Mouse (Mus musculus) kidney, embryonic 14.5 days (tissue): ENCODE measurements around the gene Chac2. TPM values are rescaled to one million over a fixed set of nuclear protein-coding genes. Genes with fewer than 3 reads are reported as not detected.
"Not testable (repeated sequence)": the region's sequence is repeated elsewhere in the genome, so short reads cannot be mapped to it uniquely, and the experiment has no call there.

Source experiments
- ATAC-seq: fragments of 200-750 bp; cut with Nextera tagmentation; 2 replicates; pipeline ENCODE4 v1.8.0; 2017; ENCODE audit warnings: moderate number of reproducible peaks, mild to moderate bottlenecking, moderate TSS enrichment, moderate library complexity; ENCODE audit not compliant: low FRiP score, low TSS enrichment
- H3K27ac ChIP-seq: fragments of 300-500 bp; sonication (generic); 2 replicates; pipeline ENCODE4 v1.5.1; 2014; ENCODE audit warnings: low read depth, mild to moderate bottlenecking, low read length, moderate library complexity, mixed read lengths
- H3K27me3 ChIP-seq: fragments of 300-500 bp; sonication (generic); 2 replicates; pipeline ENCODE4 v1.6.1; 2014; ENCODE audit warnings: mild to moderate bottlenecking, low read length; ENCODE audit not compliant: control insufficient read depth, insufficient read depth
- H3K36me3 ChIP-seq: fragments of 300-500 bp; sonication (generic); 2 replicates; pipeline ENCODE4 v1.6.1; 2014; ENCODE audit warnings: low read length, mixed read lengths; ENCODE audit not compliant: control insufficient read depth, insufficient read depth
- H3K4me1 ChIP-seq: fragments of 300-500 bp; sonication (generic); 2 replicates; pipeline ENCODE4 v1.6.1; 2014; ENCODE audit warnings: low read length, mixed read lengths; ENCODE audit not compliant: control insufficient read depth, insufficient read depth
- H3K4me2 ChIP-seq: fragments of 300-500 bp; sonication (generic); replicated peaks from 2 replicates; pipeline ENCODE4 v1.6.1; 2014; ENCODE audit warnings: low read depth, mild to moderate bottlenecking, low read length
- H3K4me3 ChIP-seq: fragments of 300-500 bp; sonication (generic); 2 replicates; pipeline ENCODE4 v1.5.1; 2014; ENCODE audit warnings: mild to moderate bottlenecking, low read length
- H3K9ac ChIP-seq: fragments of 300-500 bp; sonication (generic); 2 replicates; pipeline ENCODE4 v1.6.1; 2014; ENCODE audit warnings: low read depth, mild to moderate bottlenecking, low read length, moderate library complexity
- H3K9me3 ChIP-seq: fragments of 300-500 bp; sonication (generic); 2 replicates; pipeline ENCODE4 v1.6.1; 2016; ENCODE audit warnings: low read length; ENCODE audit not compliant: control insufficient read depth
- WGBS: fragments of 180-500 bp; shearing (Covaris S2); extraction: QIAGEN DNeasy Blood & Tissue Kit; methylation state at CpG from one replicate; pipeline ENCODE4 v1.1.7; 2014; 5-methylcytosine and 5-hydroxymethylcytosine counted together
- polyA plus RNA-seq: library from polyadenylated mRNA; unstranded; fragments of >200 nt; fragmentation: Nextera tagmentation; extraction: Ambion mirVana; gene quantifications from 2 replicates; pipeline ENCODE4 v1.2.1, GENCODE M21; 2014

Gene Chac2
- polyA plus RNA-seq, result 14.2 and 17.1 TPM in 2 replicates

- ATAC-seq, result peak; percentile 99
- H3K27me3 ChIP-seq, result no peaks in the 10 kb centered on the region
- peak within 1 kb of the TSS; percentile 18; the same call in 1 of the 2 replicates for H3K27ac ChIP-seq
- H3K9ac ChIP-seq, result peak within 1 kb of the TSS; percentile 52
- peak within 1 kb of the TSS; percentile 48 for H3K4me3 ChIP-seq
- no peaks in the 10 kb centered on the region for H3K36me3 ChIP-seq
- H3K4me1 ChIP-seq, result no peaks in the 10 kb centered on the region
- peak within 1 kb of the TSS; percentile 63 for H3K4me2 ChIP-seq
- WGBS, result 1% methylated on average over 22 of the region's 22 CpGs
- H3K9me3 ChIP-seq, result no peaks in the 10 kb centered on the region
These were observed at the start of gene Chac2 for GRCm38 (mm10) chr11:30985877-30986624. Gene Chac2 (minus strand): TSS chr11:30986350.

- no peak overlapping the region for H3K27ac ChIP-seq
- H3K36me3 ChIP-seq, result peaks cover 3% of the 10 kb centered on the region; the same call in 1 of the 2 replicates
- H3K9me3 ChIP-seq, result peaks cover 5% of the 10 kb centered on the region; the same call in 1 of the 2 replicates
- H3K4me1 ChIP-seq, result no peaks in the 10 kb centered on the region
- H3K27me3 ChIP-seq, result no peaks in the 10 kb centered on the region
- H3K4me2 ChIP-seq, result no peak overlapping the region
- no peak overlapping the region for H3K4me3 ChIP-seq
- 98% methylated on average over 4 of the region's 4 CpGs for WGBS
- no peak for ATAC-seq
- H3K9ac ChIP-seq, result no peak overlapping the region
These were observed 48.8 kb upstream of the Chac2 start for GRCm38 (mm10) chr11:31034958-31035357.

GRCm38 (mm10) chr11:31017466-31017865 is 31.3 kb upstream of the Chac2 start:
- not testable (repeated sequence) for H3K4me1 ChIP-seq, H3K9ac ChIP-seq, H3K4me3 ChIP-seq, H3K27ac ChIP-seq, H3K4me2 ChIP-seq, H3K9me3 ChIP-seq, ATAC-seq, H3K36me3 ChIP-seq, H3K27me3 ChIP-seq
- WGBS, result 73% methylated on average over 14 of the region's 15 CpGs

GRCm38 (mm10) chr11:31009668-31010067 is 23.5 kb upstream of the Chac2 start:
- H3K4me2 ChIP-seq, H3K4me3 ChIP-seq, H3K9ac ChIP-seq, ATAC-seq, H3K36me3 ChIP-seq, H3K9me3 ChIP-seq, H3K4me1 ChIP-seq, H3K27me3 ChIP-seq, H3K27ac ChIP-seq: not testable (repeated sequence)
- 86% methylated on average over 1 of the region's 1 CpGs for WGBS

- Histone ChIP-seq H3K4me1 (no peaks in the 10 kb centered on the region), H3K4me3 (no peak overlapping the region), H3K27me3 (no peaks in the 10 kb centered on the region), H3K9me3 (no peaks in the 10 kb centered on the region), H3K4me2 (no peak overlapping the region), H3K9ac (no peak overlapping the region), H3K36me3 (no peaks in the 10 kb centered on the region), H3K27ac (no peak overlapping the region)
- WGBS, result 83% methylated on average over 4 of the region's 4 CpGs
- ATAC-seq, result no peak
These were observed 15.2 kb upstream of the Chac2 start for GRCm38 (mm10) chr11:31001169-31001908.

- no peaks in the 10 kb centered on the region for H3K9me3 ChIP-seq
- no peak overlapping the region for H3K27ac ChIP-seq
- no peak overlapping the region for H3K4me2 ChIP-seq
- no peaks in the 10 kb centered on the region for H3K4me1 ChIP-seq
- WGBS, result 78% methylated on average over 2 of the region's 2 CpGs
- H3K36me3 ChIP-seq, result no peaks in the 10 kb centered on the region
- ATAC-seq, result peak; percentile 52; the same call in 1 of the 2 replicates
- H3K4me3 ChIP-seq, result no peak overlapping the region
- no peak overlapping the region for H3K9ac ChIP-seq
- no peaks in the 10 kb centered on the region for H3K27me3 ChIP-seq
These were observed 13.9 kb upstream of the Chac2 start for GRCm38 (mm10) chr11:31000028-31000427.

- Histone ChIP-seq H3K4me1 (no peaks in the 10 kb centered on the region), H3K4me2 (no peak overlapping the region), H3K9ac (no peak overlapping the region), H3K27me3 (no peaks in the 10 kb centered on the region), H3K4me3 (no peak overlapping the region), H3K9me3 (no peaks in the 10 kb centered on the region), H3K36me3 (no peaks in the 10 kb centered on the region), H3K27ac (no peak overlapping the region)
- WGBS, result 89% methylated on average over 2 of the region's 2 CpGs
- no peak for ATAC-seq
These were observed 12.6 kb upstream of the Chac2 start for GRCm38 (mm10) chr11:30998704-30999103.

GRCm38 (mm10) chr11:30998199-30998598 is 12.0 kb upstream of the Chac2 start:
- Histone ChIP-seq H3K9ac (no peak overlapping the region), H3K4me3 (no peak overlapping the region), H3K4me2 (no peak overlapping the region), H3K27me3 (no peaks in the 10 kb centered on the region), H3K36me3 (no peaks in the 10 kb centered on the region), H3K9me3 (no peaks in the 10 kb centered on the region), H3K27ac (no peak overlapping the region), H3K4me1 (no peaks in the 10 kb centered on the region)
- no peak for ATAC-seq
- WGBS, result 91% methylated on average over 5 of the region's 5 CpGs

- Histone ChIP-seq H3K4me3 (no peak overlapping the region), H3K4me1 (no peaks in the 10 kb centered on the region), H3K27me3 (no peaks in the 10 kb centered on the region), H3K9ac (no peak overlapping the region), H3K4me2 (no peak overlapping the region), H3K36me3 (no peaks in the 10 kb centered on the region), H3K27ac (no peak overlapping the region), H3K9me3 (no peaks in the 10 kb centered on the region)
- no peak for ATAC-seq
- WGBS, result 83% methylated on average over 3 of the region's 3 CpGs
These were observed 10.5 kb upstream of the Chac2 start for GRCm38 (mm10) chr11:30996670-30997069.
